Mouse (Mus musculus) midbrain, postnatal 0 days (tissue): ENCODE data around the gene Acat3. TPM values are rescaled to one million over a fixed set of nuclear protein-coding genes. Genes with fewer than 3 reads are reported as not detected.
"Not testable (repeated sequence)": the region's sequence is repeated elsewhere in the genome, so short reads cannot be mapped to it uniquely, and the experiment has no call there.

Source experiments
- ATAC-seq: fragments of 200-750 bp; cut with Nextera tagmentation; 2 replicates; pipeline ENCODE4 v1.8.0; 2017; ENCODE audit warnings: moderate number of reproducible peaks, mild to moderate bottlenecking, moderate TSS enrichment, moderate library complexity; ENCODE audit not compliant: low FRiP score
- DNase-seq: peaks from one replicate; pipeline ENCODE4 v3.0.0-alpha.2; 2015; ENCODE audit warnings: low spot score
- H3K27ac ChIP-seq: fragments of 300-500 bp; sonication (generic); 2 replicates; pipeline ENCODE4 v1.5.1; 2014; ENCODE audit warnings: low read depth, mild to moderate bottlenecking, low read length, mixed read lengths
- H3K27me3 ChIP-seq: fragments of 300-500 bp; sonication (generic); 2 replicates; pipeline ENCODE4 v1.6.1; 2014; ENCODE audit warnings: low read length, control low read depth, mixed read lengths; ENCODE audit not compliant: insufficient read depth
- H3K36me3 ChIP-seq: fragments of 300-500 bp; sonication (generic); 2 replicates; pipeline ENCODE4 v1.6.1; 2014; ENCODE audit warnings: low read length, control low read depth, mixed read lengths; ENCODE audit not compliant: insufficient read depth
- H3K4me1 ChIP-seq: fragments of 300-500 bp; sonication (generic); 2 replicates; pipeline ENCODE4 v1.6.1; 2014; ENCODE audit warnings: mild to moderate bottlenecking, control low read depth, antibody characterized with exemption, low read length, mixed read lengths; ENCODE audit not compliant: insufficient read depth
- H3K4me2 ChIP-seq: fragments of 300-500 bp; sonication (generic); 2 replicates; pipeline ENCODE4 v1.6.1; 2014; ENCODE audit warnings: low read depth, mild to moderate bottlenecking, low read length, mixed read lengths; ENCODE audit not compliant: poor library complexity, severe bottlenecking
- H3K4me3 ChIP-seq: fragments of 300-500 bp; sonication (generic); 2 replicates; pipeline ENCODE4 v1.5.1; 2014; ENCODE audit warnings: low read depth, mild to moderate bottlenecking, low read length, moderate library complexity
- H3K9ac ChIP-seq: fragments of 300-500 bp; sonication (generic); replicated peaks from 2 replicates; pipeline ENCODE4 v1.6.1; 2014; ENCODE audit warnings: mild to moderate bottlenecking, low read length, moderate library complexity, mixed read lengths; ENCODE audit not compliant: poor library complexity, severe bottlenecking
- H3K9me3 ChIP-seq: fragments of 300-500 bp; sonication (generic); 2 replicates; pipeline ENCODE4 v1.6.1; 2016; ENCODE audit warnings: low read length, control low read depth
- CTCF ChIP-seq: IDR thresholded peaks from 2 replicates; pipeline ENCODE4 v1.5.1; 2016; ENCODE audit warnings: antibody characterized with exemption, mild to moderate bottlenecking
- WGBS: fragments of 180-500 bp; shearing (Covaris S2); extraction: QIAGEN DNeasy Blood & Tissue Kit; methylation state at CpG from one replicate; pipeline ENCODE4 v1.1.7; 2014; 5-methylcytosine and 5-hydroxymethylcytosine counted together
- polyA plus RNA-seq: library from polyadenylated mRNA; unstranded; fragments of >200 nt; fragmentation: Nextera tagmentation; extraction: Ambion mirVana; gene quantifications from 2 replicates; pipeline ENCODE4 v1.2.1, GENCODE M21; 2015
- total RNA-seq: library from RNA; depleted of rRNA; stranded (reverse); fragments of >200 nt; gene quantifications from 2 replicates; pipeline ENCODE4 v1.2.3, GENCODE M21; 2014

The Acat3 gene
- total and polyA plus RNA-seq, 2 experiments from 2014 or later = 0.82 to 1.5 TPM

DNA sequence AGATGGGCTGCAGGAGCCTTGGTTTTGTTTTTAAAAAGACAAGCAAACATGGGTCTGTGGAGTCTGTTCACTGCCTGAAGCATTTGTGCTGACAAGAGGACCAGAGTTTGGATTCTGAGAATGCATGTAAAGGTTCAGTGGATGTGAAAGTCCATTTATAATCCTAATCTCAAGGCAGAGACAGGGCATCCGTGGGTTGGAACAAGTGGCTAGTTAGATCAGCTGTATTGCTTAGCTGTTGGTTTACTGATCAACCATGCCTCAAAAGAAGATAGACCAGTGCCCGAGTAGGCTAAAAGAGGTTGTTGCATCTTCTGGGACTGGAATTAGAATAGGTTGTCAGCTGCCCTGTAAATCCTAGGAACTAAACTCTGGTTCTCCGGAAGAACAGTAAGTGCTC lies 23.1 kb upstream of the Acat3 start:
- TF ChIP-seq CTCF = no peak
- Histone ChIP-seq H3K27me3 (no peaks in the 10 kb centered on the region), H3K4me1 (peaks cover 4% of the 10 kb centered on the region; the same call in 1 of the 2 replicates), H3K9me3 (no peaks in the 10 kb centered on the region), H3K4me2 (no peak overlapping the region), H3K36me3 (peaks cover 14% of the 10 kb centered on the region), H3K9ac (no peak overlapping the region), H3K4me3 (no peak overlapping the region), H3K27ac (no peak overlapping the region)
- WGBS = 92% methylated on average over 3 of the region's 3 CpGs
- DNase-seq (no peak), ATAC-seq (no peak)

DNA sequence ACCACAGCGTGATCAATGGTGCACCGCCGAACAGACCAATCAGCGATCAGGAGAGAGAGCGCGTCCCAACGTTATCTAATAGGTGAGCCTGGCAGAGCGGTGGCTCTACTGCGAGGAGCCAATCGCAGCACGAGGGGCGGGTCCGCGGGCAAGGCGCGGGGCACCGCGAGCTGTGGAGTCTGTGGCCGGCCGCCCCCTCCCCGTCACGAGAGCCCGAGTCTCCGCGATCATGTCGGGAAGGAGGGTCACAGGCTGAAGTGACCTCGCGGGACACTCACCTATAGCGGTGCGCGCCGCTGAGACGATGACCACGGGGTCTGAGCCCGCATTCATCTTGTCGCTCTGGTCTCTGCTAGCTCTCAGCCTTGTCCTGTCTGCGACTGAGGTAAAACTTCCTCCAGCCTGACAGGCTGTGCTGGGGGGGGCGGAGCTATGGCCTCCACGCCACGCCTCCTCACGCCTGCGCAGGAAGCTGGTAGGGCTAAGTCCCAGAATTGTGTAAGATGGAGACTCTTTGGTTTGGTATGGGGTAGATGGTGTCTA lies 20.0 kb upstream of the Acat3 start, which contains the start of gene Acat2:
Gene Acat2, minus strand, starts transcription at position 417 of the 543 bp plus-strand sequence.
- TF ChIP-seq CTCF = 0 out of 2 replicates have a peak, but pooled peaks have one; percentile 2
- Histone ChIP-seq H3K9me3 (no peaks in the 10 kb centered on the region), H3K4me1 (peaks cover 4% of the 10 kb centered on the region; the same call in 1 of the 2 replicates), H3K4me3 (peak within 1 kb of the TSS; percentile 58), H3K36me3 (0 out of 2 replicates have a peak, but pooled peaks cover 3% of the 10 kb centered on the region), H3K27ac (peak within 1 kb of the TSS; percentile 87), H3K9ac (peak within 1 kb of the TSS; percentile 69), H3K27me3 (no peaks in the 10 kb centered on the region), H3K4me2 (peak within 1 kb of the TSS; percentile 64)
- WGBS = under 1% methylated on average over 41 of the region's 42 CpGs
- ATAC-seq (peak; percentile 98), DNase-seq (peak; percentile 97)

DNA sequence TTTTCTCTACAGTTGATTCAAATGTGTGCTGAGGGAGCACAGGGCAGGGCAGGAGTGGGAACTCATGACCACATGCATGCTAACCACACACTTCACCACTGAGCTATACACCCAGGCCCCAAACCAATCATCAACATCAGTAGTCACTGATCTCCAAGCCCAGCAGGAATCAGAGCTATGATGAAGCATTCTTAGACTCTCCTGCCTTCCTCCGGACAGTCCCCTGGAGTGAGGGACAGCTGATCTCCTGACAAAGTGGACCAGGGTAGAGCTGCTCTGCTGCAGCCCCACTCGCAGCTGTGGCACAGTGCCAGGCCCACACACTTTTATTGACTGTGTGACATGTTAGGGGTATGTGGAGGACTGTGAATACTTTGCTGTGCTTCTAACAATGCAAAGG lies 19.0 kb upstream of the Acat3 start:
- H3K9ac ChIP-seq, H3K4me1 ChIP-seq, H3K27me3 ChIP-seq, DNase-seq, H3K27ac ChIP-seq, ATAC-seq, H3K9me3 ChIP-seq, H3K36me3 ChIP-seq: not testable (repeated sequence)
- Histone ChIP-seq H3K4me3 (peak overlapping the region; percentile 20; the same call in 1 of the 2 replicates), H3K4me2 (peak overlapping the region; percentile 43)
- WGBS = 0% methylated on average over 1 of the region's 2 CpGs

DNA sequence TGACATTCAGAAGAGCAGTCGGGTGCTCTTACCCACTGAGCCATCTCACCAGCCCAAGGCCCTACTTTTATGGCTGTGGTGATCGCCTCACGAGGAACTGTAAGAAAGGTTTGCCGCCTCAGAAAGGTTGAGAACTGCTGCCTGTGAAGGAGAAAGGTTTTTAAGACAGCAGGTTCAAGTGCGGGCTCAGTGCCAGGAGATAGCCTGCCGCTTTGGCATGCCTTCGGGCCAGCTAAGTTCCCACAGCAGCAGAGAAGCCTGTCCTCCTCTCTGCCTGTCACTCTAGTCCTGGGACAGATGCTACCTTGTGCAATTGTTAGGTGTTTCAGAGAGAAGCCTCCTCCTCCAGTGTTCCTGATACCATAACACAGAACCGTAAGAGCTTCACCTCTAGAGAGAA lies 16.3 kb upstream of the Acat3 start:
- peaks cover 4% of the 10 kb centered on the region; the same call in 1 of the 2 replicates for H3K4me1 ChIP-seq
- WGBS = 94% methylated on average over 8 of the region's 8 CpGs
- H3K9ac ChIP-seq = no peak overlapping the region
- no peak for TF ChIP-seq CTCF
- H3K36me3 ChIP-seq = peaks cover 9% of the 10 kb centered on the region; the same call in 1 of the 2 replicates
- H3K9me3 ChIP-seq = no peaks in the 10 kb centered on the region
- H3K4me3 ChIP-seq = no peak overlapping the region
- DNase-seq (no peak), ATAC-seq (no peak)
- H3K27me3 ChIP-seq = no peaks in the 10 kb centered on the region
- no peak overlapping the region for H3K27ac ChIP-seq
- no peak overlapping the region for H3K4me2 ChIP-seq

- Histone ChIP-seq H3K36me3 (peaks cover 38% of the 10 kb centered on the region), H3K4me3 (no peak overlapping the region), H3K27me3 (no peaks in the 10 kb centered on the region), H3K4me2 (no peak overlapping the region), H3K9me3 (no peaks in the 10 kb centered on the region), H3K27ac (no peak overlapping the region), H3K4me1 (no peaks in the 10 kb centered on the region), H3K9ac (no peak overlapping the region)
- DNase-seq = no peak
- WGBS = 94% methylated on average over 5 of the region's 5 CpGs
- no peak for ATAC-seq
- TF ChIP-seq CTCF = no peak
These were observed 9.3 kb upstream of the Acat3 start for GRCm38 (mm10) chr17:12949669-12950068.

DNA sequence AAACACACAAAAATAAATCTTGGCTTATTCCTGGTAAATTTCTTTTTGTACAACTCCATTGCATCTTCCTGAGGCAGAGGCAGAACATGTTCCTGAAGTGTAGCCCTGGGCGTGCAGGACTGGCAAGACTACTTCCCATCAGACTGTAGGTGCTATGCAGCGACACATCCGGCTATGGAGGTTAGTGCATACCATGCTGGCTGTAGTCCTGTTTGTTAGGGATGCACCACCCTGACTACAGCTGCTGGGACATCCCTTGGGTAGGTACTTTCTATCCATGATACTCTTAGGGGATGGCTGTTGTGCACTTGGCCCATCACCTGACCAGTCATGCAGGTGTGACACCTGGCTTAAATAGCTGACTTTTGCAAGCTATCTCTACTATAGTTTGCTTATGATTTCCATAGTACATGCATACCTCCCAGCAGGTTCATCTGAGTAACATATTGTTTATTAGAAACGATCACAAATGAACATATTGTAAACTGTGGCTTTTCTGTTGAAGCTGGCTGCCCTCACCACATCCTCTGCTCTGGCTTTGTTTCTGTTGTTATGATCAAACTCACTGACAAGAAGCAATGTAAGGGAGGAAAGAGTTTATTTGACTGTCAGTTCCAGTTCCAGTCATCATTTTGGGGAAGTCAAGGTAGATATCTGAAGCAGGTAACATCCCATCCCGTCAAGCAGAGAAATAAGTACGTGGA lies 2.2 kb upstream of the Acat3 start:
- H3K9ac ChIP-seq = no peak overlapping the region
- peaks cover 25% of the 10 kb centered on the region for H3K36me3 ChIP-seq
- DNase-seq (no peak), ATAC-seq (no peak)
- H3K4me3 ChIP-seq = no peak overlapping the region
- no peaks in the 10 kb centered on the region for H3K9me3 ChIP-seq
- no peaks in the 10 kb centered on the region for H3K27me3 ChIP-seq
- no peak for TF ChIP-seq CTCF
- H3K27ac ChIP-seq = no peak overlapping the region
- H3K4me2 ChIP-seq = no peak overlapping the region
- WGBS = 96% methylated on average over 6 of the region's 6 CpGs
- H3K4me1 ChIP-seq = no peaks in the 10 kb centered on the region; the same call in 1 of the 2 replicates
